Mouse (Mus musculus): ENCODE measurements around the gene Prcd. TPM values are rescaled to one million over a fixed set of nuclear protein-coding genes. Genes with fewer than 3 reads are reported as not detected.

Prcd gene
- polyA plus RNA-seq, 1 experiment from 2014 or later = 3.4 TPM

GRCm38 (mm10) chr11:116652330-116653098 lies 820 bp upstream of the Prcd start:
- H3K27me3 ChIP-seq (replicated peaks) = peaks cover 12% of the 10 kb centered on the region
- H3K4me3 ChIP-seq (replicated peaks) = peak overlapping the region; percentile 66
- H3K9me3 ChIP-seq (replicated peaks) = no peaks in the 10 kb centered on the region
- H3K27ac ChIP-seq (replicated peaks) = no peak overlapping the region
- 58% methylated on average over 25 of the region's 25 CpGs for WGBS
- no peak for ATAC-seq (ENCODE audit: low FRiP score)
- H3K4me2 ChIP-seq = peak overlapping the region; percentile 95
- peaks cover 55% of the 10 kb centered on the region for H3K4me1 ChIP-seq
- 0 out of 2 replicates have a peak, but pooled peaks cover 3% of the 10 kb centered on the region for H3K36me3 ChIP-seq
- H3K9ac ChIP-seq (replicated peaks) = peak overlapping the region; percentile 38; the same call in 1 of the 2 replicates

GRCm38 (mm10) chr11:116653709-116654221 lies 431 bp downstream of the Prcd start:
- 1% methylated on average over 44 of the region's 47 CpGs for WGBS
- Histone ChIP-seq H3K27ac (replicated peaks) (peak overlapping the region; percentile 62), H3K9me3 (replicated peaks) (no peaks in the 10 kb centered on the region), H3K4me2 (peak overlapping the region; percentile 95), H3K36me3 (no peaks in the 10 kb centered on the region), H3K4me3 (replicated peaks) (peak overlapping the region; percentile 66), H3K4me1 (peaks cover 58% of the 10 kb centered on the region), H3K27me3 (replicated peaks) (peaks cover 12% of the 10 kb centered on the region), H3K9ac (replicated peaks) (peak overlapping the region; percentile 76)
- ATAC-seq (ENCODE audit: low FRiP score) = peak; percentile 54; the same call in 1 of the 2 replicates

- H3K4me3 ChIP-seq (replicated peaks) = peak within 1 kb of the TSS; percentile 66
- peak within 1 kb of the TSS; percentile 62 for H3K27ac ChIP-seq (replicated peaks)
- H3K36me3 ChIP-seq = no peaks in the 10 kb centered on the region
- WGBS = 6% methylated on average over 27 of the region's 28 CpGs
- no peaks in the 10 kb centered on the region for H3K9me3 ChIP-seq (replicated peaks)
- H3K27me3 ChIP-seq (replicated peaks) = peaks cover 12% of the 10 kb centered on the region
- H3K4me2 ChIP-seq = peak within 1 kb of the TSS; percentile 95
- H3K9ac ChIP-seq (replicated peaks) = peak within 1 kb of the TSS; percentile 76
- peaks cover 58% of the 10 kb centered on the region for H3K4me1 ChIP-seq
- peak; percentile 48 for ATAC-seq (ENCODE audit: low FRiP score)
Observed at GRCm38 (mm10) chr11:116654255-116654821, 1.0 kb downstream of the Prcd start, which contains the start of gene Cygb. Gene Cygb (minus strand): TSS chr11:116654313.

GRCm38 (mm10) chr11:116656348-116657191 lies 3.2 kb downstream of the Prcd start:
- 67% methylated on average over 16 of the region's 16 CpGs for WGBS
- H3K27me3 ChIP-seq (replicated peaks) = peaks cover 12% of the 10 kb centered on the region; the same call in 1 of the 2 replicates
- no peak overlapping the region for H3K27ac ChIP-seq (replicated peaks)
- no peak overlapping the region for H3K9ac ChIP-seq (replicated peaks)
- no peaks in the 10 kb centered on the region for H3K36me3 ChIP-seq
- peaks cover 71% of the 10 kb centered on the region for H3K4me1 ChIP-seq
- ATAC-seq (ENCODE audit: low FRiP score) = no peak
- no peaks in the 10 kb centered on the region for H3K9me3 ChIP-seq (replicated peaks)
- no peak overlapping the region for H3K4me3 ChIP-seq (replicated peaks)
- H3K4me2 ChIP-seq = no peak overlapping the region

GRCm38 (mm10) chr11:116657311-116658223 lies 4.2 kb downstream of the Prcd start:
- WGBS = 13% methylated on average over 22 of the region's 22 CpGs
- peak overlapping the region; percentile 83 for H3K27ac ChIP-seq (replicated peaks)
- peaks cover 71% of the 10 kb centered on the region for H3K4me1 ChIP-seq
- peak overlapping the region; percentile 34 for H3K4me3 ChIP-seq (replicated peaks)
- H3K36me3 ChIP-seq = no peaks in the 10 kb centered on the region
- no peaks in the 10 kb centered on the region for H3K9me3 ChIP-seq (replicated peaks)
- peaks cover 6% of the 10 kb centered on the region; the same call in 1 of the 2 replicates for H3K27me3 ChIP-seq (replicated peaks)
- no peak overlapping the region for H3K9ac ChIP-seq (replicated peaks)
- peak overlapping the region; percentile 57 for H3K4me2 ChIP-seq
- ATAC-seq (ENCODE audit: low FRiP score) = peak; percentile 60; the same call in 1 of the 2 replicates

- H3K9ac ChIP-seq (replicated peaks) = no peak overlapping the region
- 72% methylated on average over 10 of the region's 10 CpGs for WGBS
- H3K4me2 ChIP-seq = peak overlapping the region; percentile 57
- H3K27me3 ChIP-seq (replicated peaks) = peaks cover 4% of the 10 kb centered on the region; the same call in 1 of the 2 replicates
- no peaks in the 10 kb centered on the region for H3K36me3 ChIP-seq
- H3K4me3 ChIP-seq (replicated peaks) = no peak overlapping the region
- peaks cover 71% of the 10 kb centered on the region for H3K4me1 ChIP-seq
- no peaks in the 10 kb centered on the region for H3K9me3 ChIP-seq (replicated peaks)
- H3K27ac ChIP-seq (replicated peaks) = peak overlapping the region; percentile 83
- no peak for ATAC-seq (ENCODE audit: low FRiP score)
Observed at GRCm38 (mm10) chr11:116658238-116658637, 4.9 kb downstream of the Prcd start.

GRCm38 (mm10) chr11:116659027-116659621 lies 5.8 kb downstream of the Prcd start:
- no peak overlapping the region for H3K9ac ChIP-seq (replicated peaks)
- no peak overlapping the region for H3K4me2 ChIP-seq
- no peaks in the 10 kb centered on the region for H3K9me3 ChIP-seq (replicated peaks)
- no peak overlapping the region for H3K27ac ChIP-seq (replicated peaks)
- H3K36me3 ChIP-seq = no peaks in the 10 kb centered on the region
- no peak for ATAC-seq (ENCODE audit: low FRiP score)
- WGBS = 90% methylated on average over 15 of the region's 15 CpGs
- H3K4me1 ChIP-seq = peaks cover 72% of the 10 kb centered on the region
- no peak overlapping the region for H3K4me3 ChIP-seq (replicated peaks)
- peaks cover 4% of the 10 kb centered on the region; the same call in 1 of the 2 replicates for H3K27me3 ChIP-seq (replicated peaks)

- H3K9me3 ChIP-seq (replicated peaks) = no peaks in the 10 kb centered on the region
- H3K4me2 ChIP-seq = no peak overlapping the region
- peak overlapping the region; percentile 89 for H3K27ac ChIP-seq (replicated peaks)
- no peak overlapping the region for H3K4me3 ChIP-seq (replicated peaks)
- ATAC-seq (ENCODE audit: low FRiP score) = no peak
- WGBS = 50% methylated on average over 9 of the region's 9 CpGs
- no peak overlapping the region; the same call in 1 of the 2 replicates for H3K9ac ChIP-seq (replicated peaks)
- H3K27me3 ChIP-seq (replicated peaks) = no peaks in the 10 kb centered on the region
- peaks cover 69% of the 10 kb centered on the region for H3K4me1 ChIP-seq
- no peaks in the 10 kb centered on the region for H3K36me3 ChIP-seq
Observed at GRCm38 (mm10) chr11:116660181-116660580, 6.8 kb downstream of the Prcd start.

GRCm38 (mm10) chr11:116661291-116661947 lies 8.1 kb downstream of the Prcd start:
- WGBS = 8% methylated on average over 13 of the region's 13 CpGs
- no peaks in the 10 kb centered on the region for H3K9me3 ChIP-seq (replicated peaks)
- peaks cover 67% of the 10 kb centered on the region for H3K4me1 ChIP-seq
- no peaks in the 10 kb centered on the region for H3K27me3 ChIP-seq (replicated peaks)
- peak; percentile 86 for ATAC-seq (ENCODE audit: low FRiP score)
- H3K27ac ChIP-seq (replicated peaks) = peak overlapping the region; percentile 89
- H3K4me3 ChIP-seq (replicated peaks) = no peak overlapping the region
- peak overlapping the region; percentile 36 for H3K4me2 ChIP-seq
- no peaks in the 10 kb centered on the region for H3K36me3 ChIP-seq
- H3K9ac ChIP-seq (replicated peaks) = peak overlapping the region; percentile 32; the same call in 1 of the 2 replicates

- no peaks in the 10 kb centered on the region for H3K36me3 ChIP-seq
- H3K27ac ChIP-seq (replicated peaks) = peak overlapping the region; percentile 89
- peak overlapping the region; percentile 36 for H3K4me2 ChIP-seq
- peak overlapping the region; percentile 32; the same call in 1 of the 2 replicates for H3K9ac ChIP-seq (replicated peaks)
- H3K9me3 ChIP-seq (replicated peaks) = no peaks in the 10 kb centered on the region
- H3K4me3 ChIP-seq (replicated peaks) = no peak overlapping the region
- 34% methylated on average over 8 of the region's 8 CpGs for WGBS
- 0 out of 2 replicates have a peak, but pooled peaks have one; percentile 28 for ATAC-seq (ENCODE audit: low FRiP score)
- H3K27me3 ChIP-seq (replicated peaks) = no peaks in the 10 kb centered on the region
- peaks cover 63% of the 10 kb centered on the region for H3K4me1 ChIP-seq
Observed at GRCm38 (mm10) chr11:116661948-116662377, 8.6 kb downstream of the Prcd start.

Measured in neural tube, embryonic 15.5 days (tissue).